Mouse (Mus musculus) ES-E14 (cell line): ENCODE results near the gene P2rx1.

Experiments
- CHD2 ChIP-seq: IDR thresholded peaks from 2 replicates; pipeline ENCODE4 v1.6.1; 2014; ENCODE audit warnings: mild to moderate bottlenecking, low read depth, low read length, inconsistent platforms
- MAFK ChIP-seq: IDR thresholded peaks from 2 replicates; pipeline ENCODE4 v1.6.1; 2014; ENCODE audit warnings: mild to moderate bottlenecking, low read depth, low read length, inconsistent platforms; ENCODE audit not compliant: insufficient read depth
- ZC3H11A ChIP-seq: IDR thresholded peaks from 2 replicates; pipeline ENCODE4 v1.6.1; 2012; ENCODE audit warnings: low read depth, mild to moderate bottlenecking, inconsistent platforms, low read length, borderline replicate concordance

DNA sequence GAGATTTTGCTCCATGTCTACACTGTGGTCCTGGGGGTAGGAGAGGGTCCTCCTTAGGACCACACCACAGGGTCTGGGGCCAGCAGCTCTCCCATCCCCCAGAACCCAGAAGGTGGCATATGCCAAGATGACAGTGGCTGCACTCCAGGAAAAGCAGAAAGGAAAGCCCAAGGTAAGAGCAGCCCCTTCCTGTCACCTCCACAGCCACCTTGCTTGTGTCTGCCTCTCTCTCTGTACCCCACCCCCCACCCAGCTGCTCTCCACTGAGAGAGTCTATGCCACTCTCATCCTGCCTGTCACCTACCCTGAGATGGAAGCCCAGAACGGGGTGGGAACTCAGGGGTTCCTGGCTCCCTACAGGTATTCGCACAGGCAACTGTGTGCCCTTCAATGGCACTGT is 9.9 kb downstream of the P2rx1 start:
- no peak for TF ChIP-seq CHD2
- TF ChIP-seq MAFK = no peak
- TF ChIP-seq ZC3H11A = no peak
